Mouse (Mus musculus) hindlimb bud, embryonic 11.5 days (tissue): Measurements from ENCODE around the gene E330009J07Rik.

Experiments
- DNase-seq: peaks from one replicate; pipeline ENCODE4 v3.0.0-alpha.2; 2012; ENCODE audit warnings: low read depth, low spot score; ENCODE audit errors: extremely low spot score

Gene E330009J07Rik

GRCm38 (mm10) chr6:40436047-40436483 lies at the start of gene E330009J07Rik:
E330009J07Rik (minus strand) TSS chr6:40436135.
- no peak for DNase-seq

- DNase-seq = no peak
Observed at GRCm38 (mm10) chr6:40482318-40482717, 46.4 kb upstream of the E330009J07Rik start.

GRCm38 (mm10) chr6:40479705-40480104 lies 43.8 kb upstream of the E330009J07Rik start:
- no peak for DNase-seq

- no peak for DNase-seq
Observed at GRCm38 (mm10) chr6:40476132-40476531, 40.2 kb upstream of the E330009J07Rik start.

GRCm38 (mm10) chr6:40471720-40472010 lies 35.7 kb upstream of the E330009J07Rik start:
- DNase-seq = no peak

GRCm38 (mm10) chr6:40470916-40471719 lies 35.2 kb upstream of the E330009J07Rik start, which contains the start of gene Ssbp1:
Ssbp1 (plus strand) TSS chr6:40471352.
- DNase-seq = peak; percentile 87

- no peak for DNase-seq
Observed at GRCm38 (mm10) chr6:40465710-40466109, 29.8 kb upstream of the E330009J07Rik start.

- DNase-seq = no peak
Observed at GRCm38 (mm10) chr6:40454436-40455041, 18.6 kb upstream of the E330009J07Rik start.

- DNase-seq = no peak
Observed at GRCm38 (mm10) chr6:40448626-40449025, 12.7 kb upstream of the E330009J07Rik start.

GRCm38 (mm10) chr6:40443281-40443928 lies 7.5 kb upstream of the E330009J07Rik start:
- no peak for DNase-seq

GRCm38 (mm10) chr6:40441755-40442154 lies 5.8 kb upstream of the E330009J07Rik start:
- DNase-seq = no peak

- DNase-seq = no peak
Observed at GRCm38 (mm10) chr6:40441276-40441675, 5.3 kb upstream of the E330009J07Rik start.

GRCm38 (mm10) chr6:40439731-40440130 lies 3.8 kb upstream of the E330009J07Rik start:
- DNase-seq = no peak

GRCm38 (mm10) chr6:40438936-40439335 lies 3.0 kb upstream of the E330009J07Rik start, which contains the start of gene Wee2:
Wee2 (plus strand) TSS chr6:40439088.
- no peak for DNase-seq

- no peak for DNase-seq
Observed at GRCm38 (mm10) chr6:40435151-40436046, 536 bp downstream of the E330009J07Rik start.

GRCm38 (mm10) chr6:40434697-40435096 lies 1.2 kb downstream of the E330009J07Rik start:
- DNase-seq = no peak

GRCm38 (mm10) chr6:40432346-40433275 lies 3.3 kb downstream of the E330009J07Rik start:
- no peak for DNase-seq

GRCm38 (mm10) chr6:40431812-40432211 lies 4.1 kb downstream of the E330009J07Rik start:
- no peak for DNase-seq

- DNase-seq = no peak
Observed at GRCm38 (mm10) chr6:40431356-40431755, 4.6 kb downstream of the E330009J07Rik start.

GRCm38 (mm10) chr6:40430878-40431277 lies 5.1 kb downstream of the E330009J07Rik start:
- DNase-seq = no peak
